Mouse (Mus musculus) right cerebral cortex, postnatal 10 days (tissue): ENCODE measurements around the gene Etl4.
"Not testable (repeated sequence)": the region's sequence is repeated elsewhere in the genome, so short reads cannot be mapped to it uniquely, and the experiment has no call there.

Source experiments
- DNase-seq, 2 experiments: peaks; one replicate each; pipeline ENCODE4 v3.0.0; 2021; ENCODE audit warnings: low spot score in 2 of 2

Gene Etl4

DNA sequence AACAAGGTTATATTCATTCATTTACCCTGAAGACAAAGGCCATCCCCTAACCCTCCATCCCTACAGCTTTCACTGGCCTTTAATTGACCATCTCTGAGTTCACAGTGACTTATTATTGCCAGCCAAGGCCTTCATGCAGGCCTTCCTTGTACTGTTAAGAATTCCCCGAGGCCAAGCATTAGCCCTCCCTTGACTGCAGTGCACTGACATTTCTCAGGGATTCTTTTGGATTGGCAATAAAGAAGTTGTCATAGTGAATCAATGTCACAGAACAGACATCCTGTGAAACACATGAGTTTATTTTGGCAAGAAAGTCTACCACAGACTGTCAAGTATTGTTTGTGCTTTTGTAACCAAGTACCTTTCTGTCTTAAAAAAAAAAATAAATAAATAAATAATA, 257.5 kb downstream of the Etl4 start:
- DNase-seq, result no peak

DNA sequence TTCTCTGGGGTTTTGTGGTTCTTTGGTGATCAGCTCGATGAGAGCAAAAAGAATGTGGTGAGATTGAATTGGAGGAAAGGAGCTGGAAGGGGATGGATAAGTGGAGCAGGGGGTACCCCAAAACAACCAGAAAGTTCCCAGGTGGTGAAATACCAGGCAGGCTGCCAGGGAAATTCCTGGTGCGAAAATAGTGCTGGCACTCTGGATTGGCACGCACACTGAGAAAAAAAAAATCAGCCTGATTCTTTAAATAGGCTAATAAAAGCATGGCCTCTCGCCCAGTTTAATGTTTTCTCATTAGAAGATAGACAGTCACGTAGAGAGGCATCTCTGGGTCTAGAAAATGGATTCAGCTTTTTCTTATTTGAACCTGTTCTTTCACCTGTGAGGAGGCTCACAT, 258.0 kb downstream of the Etl4 start:
- DNase-seq, result peak in 1 of 2 experiments; percentile 25

DNA sequence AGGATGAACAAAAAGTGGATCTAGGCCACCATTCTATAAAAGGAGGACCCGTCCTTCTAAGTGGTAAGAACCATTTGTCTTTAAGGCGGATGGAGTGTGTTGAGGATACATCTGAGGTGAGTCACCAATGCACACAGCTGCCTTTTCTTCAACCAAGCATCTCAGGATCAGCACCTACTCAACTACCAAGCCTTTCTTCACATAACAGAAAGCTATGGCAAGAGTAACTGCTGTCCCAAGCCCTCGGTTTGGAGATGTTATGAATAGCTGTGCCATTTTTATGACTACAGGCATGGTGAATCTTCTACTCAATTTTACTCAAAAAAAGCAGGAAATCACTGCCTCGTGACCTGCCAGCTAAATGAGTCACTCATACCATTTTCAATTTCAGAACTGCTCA, 258.6 kb downstream of the Etl4 start:
- DNase-seq, result no peak

DNA sequence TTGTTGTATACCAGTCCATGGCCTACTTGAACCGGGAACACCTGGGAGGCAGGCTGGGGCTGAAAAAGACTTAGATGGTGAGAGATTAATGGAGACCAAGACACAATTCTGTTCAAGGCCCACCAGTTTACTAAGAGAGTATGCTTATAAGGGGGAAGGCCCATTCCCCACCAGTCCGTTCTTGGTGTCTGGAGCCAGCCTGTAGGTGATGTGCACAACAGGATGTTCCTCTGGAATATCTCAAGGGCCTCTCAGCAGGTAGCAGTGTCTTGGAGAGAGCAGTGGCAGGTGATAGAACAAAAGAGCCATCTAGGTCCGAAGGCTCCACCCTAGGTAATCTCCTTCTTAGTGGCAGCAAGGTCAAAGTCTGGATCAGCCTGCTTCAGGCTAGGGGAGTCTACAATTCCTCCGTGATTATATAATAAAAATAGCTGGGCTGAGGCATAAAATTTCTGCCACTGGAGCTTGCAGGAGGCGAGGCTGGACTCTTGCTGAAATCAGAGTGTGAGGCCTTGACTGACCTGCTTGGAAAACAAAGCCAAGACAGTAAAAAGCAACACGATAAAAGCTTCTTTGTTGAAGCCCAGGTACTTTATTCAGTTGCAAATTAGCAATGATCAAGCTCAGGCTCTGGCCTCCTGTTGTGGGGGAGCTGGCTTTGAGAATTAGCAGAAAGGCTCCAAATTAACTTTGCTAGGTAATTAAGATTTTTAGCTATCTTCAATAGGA, 267.0 kb downstream of the Etl4 start:
- not testable (repeated sequence) for DNase-seq

DNA sequence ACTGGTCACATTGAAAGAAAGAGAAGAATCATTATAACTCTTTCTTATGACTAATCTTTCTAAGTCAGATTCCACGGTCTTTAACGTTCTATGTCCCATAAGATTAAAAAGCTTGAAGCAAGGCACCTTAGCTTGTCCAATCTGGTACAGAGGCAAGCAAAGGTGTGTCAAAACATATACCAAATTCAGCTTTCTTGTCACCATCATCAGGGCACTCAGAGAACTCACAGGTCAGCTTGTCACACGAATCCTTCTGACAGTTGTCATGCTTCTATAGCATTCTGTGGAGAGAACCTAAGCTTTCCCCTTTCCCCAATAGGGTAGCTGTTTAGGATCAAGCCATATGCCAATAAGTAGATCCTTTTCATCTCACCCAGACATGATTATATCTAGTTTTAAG, 267.7 kb downstream of the Etl4 start:
- not testable (repeated sequence) for DNase-seq

DNA sequence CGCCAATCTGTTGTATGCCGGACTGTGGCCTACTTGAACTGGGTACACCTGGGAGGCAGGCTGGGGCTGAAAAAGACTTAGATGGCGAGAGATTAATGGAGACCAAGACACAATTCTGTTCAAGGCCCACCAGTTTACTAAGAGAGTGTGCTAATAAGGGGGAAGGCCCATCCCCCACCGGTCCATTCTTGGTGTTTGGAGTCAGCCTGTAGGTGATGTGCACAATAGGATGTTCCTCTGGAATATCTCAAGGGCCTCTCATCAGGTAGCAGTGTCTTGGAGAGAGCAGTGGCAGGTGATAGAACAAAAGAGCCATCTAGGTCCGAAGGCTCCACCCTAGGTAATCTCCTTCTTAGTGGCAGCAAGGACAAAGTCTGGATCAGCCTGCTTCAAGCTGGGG, 271.0 kb downstream of the Etl4 start:
- DNase-seq, result not testable (repeated sequence)

DNA sequence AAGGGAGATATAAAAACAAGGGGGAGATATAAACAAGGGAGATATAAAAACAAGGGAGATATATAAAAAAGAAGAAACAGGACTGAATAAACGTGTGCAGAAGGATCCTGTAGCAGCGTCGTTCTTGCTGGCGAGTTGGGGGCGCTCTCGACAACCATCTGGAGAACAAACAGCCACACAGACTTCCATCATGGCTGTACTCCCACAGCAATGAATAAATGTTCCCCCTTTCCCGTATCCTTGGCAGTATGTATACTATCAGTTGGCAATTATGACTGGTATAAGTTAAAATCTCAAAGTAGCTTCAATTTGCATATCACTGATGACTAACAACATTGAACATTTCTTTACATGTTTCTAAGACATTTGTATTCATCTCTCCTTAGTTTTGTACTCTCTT, 277.6 kb downstream of the Etl4 start:
- DNase-seq, result not testable (repeated sequence)

DNA sequence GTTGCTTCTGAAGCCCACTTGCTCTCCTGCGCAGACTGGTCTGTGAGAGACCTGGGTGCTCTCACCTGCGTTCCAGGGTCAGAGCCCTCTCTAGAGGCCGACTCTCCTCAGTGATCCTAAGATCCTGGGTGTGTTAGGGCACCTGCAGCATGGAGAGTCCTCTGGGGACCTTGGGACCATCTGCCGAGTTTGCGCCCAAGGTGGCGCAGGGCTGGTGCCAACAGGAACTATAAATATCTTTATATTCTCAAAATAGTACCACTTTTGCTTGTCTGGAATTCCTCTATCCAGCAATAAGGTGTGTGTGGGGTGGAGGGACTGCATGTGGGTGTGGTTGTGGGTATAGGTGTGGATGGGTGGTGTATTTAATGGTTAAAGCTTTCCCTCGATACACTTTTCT, 293.4 kb downstream of the Etl4 start:
- DNase-seq, result no peak

DNA sequence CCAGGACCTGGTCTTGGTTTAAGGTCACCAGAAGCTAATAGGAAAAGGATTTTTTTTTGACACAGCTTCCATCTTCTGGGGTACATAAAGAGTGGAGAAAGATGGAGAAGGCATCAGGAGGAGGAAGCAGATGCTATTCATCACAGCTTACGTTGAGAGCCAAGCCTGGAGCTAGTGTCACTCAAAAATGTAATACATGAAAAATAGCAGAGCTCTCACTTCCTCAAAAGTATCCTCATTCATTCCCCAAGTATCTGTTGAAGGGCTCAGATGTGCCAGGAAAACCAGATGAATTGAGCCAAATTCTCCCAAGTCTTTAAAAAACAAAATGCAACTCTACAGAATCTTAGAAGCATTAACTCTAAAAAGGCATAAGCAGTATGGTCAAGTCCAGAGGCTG, 297.1 kb downstream of the Etl4 start:
- no peak for DNase-seq

DNA sequence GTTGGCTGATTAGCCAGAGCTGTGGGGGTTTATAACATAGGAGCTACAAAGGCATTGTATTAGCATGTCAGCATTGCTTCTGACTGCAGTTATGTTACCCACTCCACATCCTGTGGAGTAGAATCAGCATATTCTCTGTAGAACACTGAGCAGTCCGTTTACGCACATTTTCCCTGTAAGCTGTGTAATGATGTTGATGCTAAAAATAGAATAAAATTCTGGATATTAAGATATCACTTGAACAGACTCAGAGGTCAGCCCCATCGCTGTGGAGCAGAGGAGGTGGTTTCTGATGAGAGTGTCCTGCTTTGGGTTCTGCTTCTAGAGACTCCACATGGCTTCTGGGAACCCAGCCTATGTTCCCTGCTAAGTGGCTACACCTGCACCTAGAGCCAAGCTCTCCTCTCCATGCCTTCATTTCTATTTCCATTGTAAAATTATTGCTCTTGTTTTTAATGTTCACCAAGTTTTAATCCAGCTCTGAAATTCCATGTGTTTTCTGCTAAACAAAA, 299.2 kb downstream of the Etl4 start:
- DNase-seq, result no peak

DNA sequence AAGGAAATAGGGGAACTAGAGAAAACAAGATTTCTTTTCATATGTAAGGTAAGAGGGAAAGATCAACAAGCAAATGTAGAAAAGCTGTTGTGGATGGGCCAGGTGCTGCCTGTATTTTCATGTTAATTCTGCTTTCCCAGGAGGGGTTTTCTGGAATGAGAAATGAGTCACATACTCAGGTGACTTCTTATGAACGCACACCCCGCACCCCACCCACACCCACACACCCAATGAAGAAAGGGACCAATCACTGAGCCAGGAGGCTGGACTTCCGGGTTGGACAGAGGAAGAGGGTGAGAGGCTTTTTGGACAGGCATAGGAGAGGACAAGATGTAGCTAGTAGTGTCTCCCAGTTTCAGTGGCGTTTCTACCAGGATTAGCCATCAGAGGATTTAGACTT, 299.8 kb downstream of the Etl4 start:
- DNase-seq, result no peak

DNA sequence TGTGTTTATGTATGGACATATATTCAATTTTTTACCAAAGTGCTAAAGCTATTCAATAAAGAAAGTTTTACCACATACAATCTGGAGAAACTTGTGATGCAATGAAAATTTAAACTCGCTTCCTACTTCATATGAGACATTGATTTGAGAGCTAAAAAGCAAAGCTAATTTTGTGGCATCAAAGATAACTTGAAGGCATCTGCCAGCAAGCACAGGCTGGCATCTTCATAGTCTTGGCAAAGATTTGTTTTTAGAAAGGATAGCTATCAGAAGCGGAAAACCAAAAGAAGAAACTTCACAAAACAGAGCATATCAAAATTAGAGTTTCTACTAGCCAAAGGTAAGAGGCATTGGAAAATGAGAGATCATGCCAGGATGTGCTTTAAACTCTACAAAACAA, 306.7 kb downstream of the Etl4 start:
- DNase-seq, result peak in 1 of 2 experiments; percentile 39

DNA sequence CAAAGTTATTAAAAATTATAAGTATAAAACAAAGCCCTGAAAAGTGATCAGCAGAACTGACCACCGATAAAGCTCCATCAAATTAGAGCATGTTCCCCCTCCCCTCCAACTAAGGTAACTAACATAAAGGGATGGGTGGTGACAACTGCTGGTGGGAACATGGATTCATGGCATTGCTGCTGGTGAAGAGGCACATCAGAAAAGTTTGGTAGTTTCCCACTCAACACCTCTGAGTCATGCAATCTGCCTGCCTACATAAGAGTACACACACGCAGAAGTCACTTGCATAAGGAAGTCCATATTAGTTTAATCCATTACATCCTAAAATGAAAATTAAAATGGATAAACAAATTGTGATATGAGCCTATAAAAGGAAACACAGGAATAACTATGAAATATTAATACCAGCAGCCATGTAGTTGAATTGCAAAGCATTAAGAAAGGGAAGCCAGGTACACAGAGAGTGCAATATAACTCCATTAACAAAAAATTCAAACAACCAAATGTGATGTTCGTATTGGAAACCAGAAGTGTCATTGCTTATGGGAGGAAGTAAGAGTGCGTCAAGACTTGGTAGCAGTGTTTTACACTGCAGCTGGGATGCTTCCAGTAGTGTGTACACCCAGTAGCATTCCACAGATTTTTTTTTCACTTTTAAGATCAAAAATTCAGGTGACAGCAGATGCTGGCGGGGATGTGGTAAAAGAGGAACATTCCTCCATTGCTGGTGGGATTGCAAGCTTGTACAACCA, 307.3 kb downstream of the Etl4 start:
- DNase-seq, result peak in 1 of 2 experiments; percentile 34

DNA sequence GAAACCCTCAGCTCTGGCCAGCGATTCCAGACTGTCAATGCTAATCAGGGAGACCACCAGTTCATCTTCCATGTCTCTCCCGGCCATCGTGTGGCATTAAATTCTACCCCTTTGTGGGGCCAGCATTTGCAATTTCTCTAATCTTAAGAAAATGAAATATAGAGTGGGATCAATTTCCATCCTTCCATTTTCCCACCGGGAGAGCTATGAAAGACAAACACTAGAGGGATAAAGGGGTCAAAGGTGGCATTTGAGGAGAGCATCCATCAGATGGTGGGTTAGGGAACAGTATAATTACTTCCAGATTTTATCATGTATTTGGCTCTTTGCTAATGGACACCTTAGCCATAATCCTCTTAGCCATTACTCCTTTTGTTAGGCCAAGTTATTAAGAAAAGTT, 321.8 kb downstream of the Etl4 start:
- no peak for DNase-seq

DNA sequence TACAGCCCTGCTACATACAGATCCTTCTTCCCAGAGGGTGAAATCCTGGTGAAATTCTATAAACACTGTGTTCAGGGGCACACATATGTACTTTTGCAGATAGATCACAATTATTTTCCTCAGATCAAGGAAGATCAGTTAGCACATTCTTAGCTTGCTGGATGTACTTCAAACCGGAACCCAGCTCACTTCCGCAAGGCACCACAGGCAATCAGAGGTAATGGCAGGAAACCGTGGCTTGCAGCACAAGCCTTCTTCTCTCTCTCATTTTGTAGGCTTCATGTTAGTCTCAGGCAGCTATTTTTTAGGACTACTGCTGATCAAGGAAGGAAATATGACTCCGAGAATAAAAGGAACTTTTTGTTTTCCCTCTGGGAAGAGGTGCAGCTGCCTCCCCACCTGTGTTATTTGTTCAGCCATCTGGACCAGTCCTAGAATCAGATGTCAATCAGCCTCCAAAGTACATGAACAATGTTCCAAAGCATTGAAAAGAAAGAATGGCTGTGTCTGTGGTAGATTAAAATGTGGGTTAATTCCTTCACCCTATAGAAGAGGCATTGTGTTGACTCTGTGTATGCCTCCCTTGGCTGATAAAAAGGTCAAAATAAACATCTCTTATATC, 338.6 kb downstream of the Etl4 start:
- DNase-seq, result no peak

DNA sequence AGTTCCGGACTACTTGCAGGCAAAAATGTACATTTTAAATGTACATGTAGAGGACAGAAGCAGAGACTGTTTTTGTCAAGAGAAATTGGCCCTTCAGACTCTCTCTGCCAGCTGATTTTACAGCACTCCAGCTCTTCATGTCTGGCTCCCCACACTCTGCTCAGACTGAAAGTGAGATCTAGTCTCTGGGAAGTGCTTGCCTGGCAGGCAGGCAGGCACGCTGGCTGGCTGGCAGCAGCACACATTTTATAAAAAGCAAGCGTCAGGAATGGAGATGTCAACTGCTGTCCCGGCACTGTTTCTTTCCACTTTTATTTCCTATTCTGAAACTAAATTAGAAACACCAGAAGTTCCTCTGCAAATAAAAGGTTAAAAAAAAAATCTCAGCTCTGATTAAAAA, 339.8 kb downstream of the Etl4 start:
- peak; percentile 77 to 86 for DNase-seq

DNA sequence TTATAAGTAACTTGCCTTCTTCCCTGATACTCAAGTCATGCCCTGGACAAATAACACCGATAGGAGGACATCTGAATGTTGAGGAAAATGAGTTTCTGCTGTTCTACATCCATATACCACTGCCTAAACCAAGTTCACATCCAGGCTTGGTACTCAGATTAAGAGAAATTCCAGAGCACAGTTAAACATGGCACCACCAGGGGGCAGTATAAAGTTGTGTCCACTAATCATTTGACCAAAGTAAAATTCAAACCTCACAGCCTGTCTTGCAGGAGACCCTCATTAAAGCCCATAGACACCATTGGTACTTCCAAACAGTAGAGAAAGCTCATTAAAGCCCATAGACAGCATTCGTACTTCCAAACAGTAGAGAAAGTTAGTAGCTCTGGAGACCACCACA, 366.5 kb downstream of the Etl4 start:
- peak; percentile 33 to 49 for DNase-seq

DNA sequence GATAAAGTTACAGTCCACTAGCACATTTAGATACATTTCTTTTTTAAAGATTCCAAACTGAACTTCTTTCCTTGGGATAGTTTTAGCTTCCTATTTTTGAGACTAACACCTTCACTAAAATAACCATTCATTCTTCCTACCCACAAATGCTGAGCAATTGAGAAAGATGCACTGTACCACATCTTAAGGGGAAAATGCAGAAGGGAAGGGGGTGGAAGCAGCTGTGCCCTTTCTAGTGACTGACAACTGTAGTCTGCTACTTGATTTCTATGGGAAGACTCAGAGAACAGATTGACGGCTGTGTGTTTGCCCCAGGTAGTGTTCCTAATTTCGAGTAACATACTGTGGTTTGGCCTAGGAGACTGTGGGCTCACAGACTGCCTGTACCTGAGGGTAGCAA, 372.3 kb downstream of the Etl4 start:
- peak; percentile 29 to 58 for DNase-seq

DNA sequence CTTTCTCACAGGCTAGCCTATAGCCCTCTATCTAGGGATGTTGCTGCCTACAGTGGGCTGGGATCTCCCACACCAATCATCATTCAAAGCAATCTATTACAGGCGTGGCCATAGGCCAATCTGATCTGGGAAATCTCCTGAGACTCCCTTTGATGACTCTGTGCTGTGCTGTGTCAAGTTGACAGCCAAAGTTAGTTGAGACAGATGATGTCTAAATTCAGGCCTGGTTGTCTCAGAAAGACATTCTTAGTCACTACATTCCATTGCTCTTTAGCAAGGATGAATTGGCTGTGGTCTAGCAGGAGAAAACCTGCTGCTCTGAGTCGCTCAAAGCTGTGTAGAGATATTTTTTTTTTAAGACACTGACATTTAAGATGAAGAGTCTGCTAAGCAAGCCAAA, 374.8 kb downstream of the Etl4 start:
- DNase-seq, result peak in 1 of 2 experiments; percentile 32

DNA sequence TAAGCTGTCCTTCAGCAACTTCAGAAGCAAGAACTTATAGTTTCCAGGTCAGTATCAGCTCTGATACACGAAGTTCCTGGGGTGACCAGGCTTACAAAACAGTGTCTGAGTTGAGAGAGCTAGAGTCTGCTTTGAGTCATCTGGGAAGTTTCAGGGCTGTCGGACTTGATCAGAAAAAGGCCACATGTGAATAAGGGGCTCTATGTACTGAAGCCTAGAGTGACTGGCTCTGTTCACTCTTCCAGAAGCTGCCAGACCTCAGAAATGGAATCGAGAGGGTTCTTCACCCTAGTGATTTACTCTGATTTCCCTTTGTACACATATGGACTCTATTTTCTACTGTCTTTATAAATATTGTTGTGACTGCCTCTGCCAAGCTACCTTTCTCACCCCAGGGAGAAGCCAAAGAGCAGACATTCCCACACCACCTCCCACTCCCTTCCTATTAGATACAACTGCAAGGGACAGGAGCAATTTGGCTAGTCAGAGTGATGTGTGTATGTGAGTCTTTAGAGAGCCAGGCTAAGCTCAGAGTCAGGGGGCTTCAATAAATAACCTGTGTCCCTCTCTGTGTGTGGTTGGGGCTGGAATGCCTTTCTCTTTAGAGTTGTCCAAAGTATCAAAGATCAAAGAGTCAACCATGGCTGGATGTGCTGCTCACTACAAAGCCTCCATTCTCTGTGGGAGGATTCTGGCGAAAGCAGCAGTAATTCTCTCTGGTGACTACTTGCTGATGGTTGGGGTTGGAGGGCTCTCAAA, 381.6 kb downstream of the Etl4 start:
- DNase-seq, result no peak

DNA sequence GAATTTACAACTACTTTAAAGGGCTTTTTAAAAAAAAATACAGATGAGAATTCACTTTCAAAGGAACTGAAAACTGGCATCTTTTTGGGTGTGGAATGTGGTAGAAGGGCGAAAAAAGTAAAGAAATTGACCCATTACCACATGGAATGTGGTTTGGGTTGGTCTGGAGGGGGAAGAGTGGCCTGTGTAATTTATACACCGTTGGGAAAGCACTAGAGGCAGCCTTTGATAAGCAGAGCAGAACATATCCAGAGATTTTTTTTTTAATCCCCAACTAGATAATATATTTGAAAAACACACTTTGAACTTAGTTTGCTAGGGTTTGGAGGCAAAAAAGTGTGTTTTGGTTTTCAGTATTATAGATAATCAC, 382.1 kb downstream of the Etl4 start:
- DNase-seq, result no peak

DNA sequence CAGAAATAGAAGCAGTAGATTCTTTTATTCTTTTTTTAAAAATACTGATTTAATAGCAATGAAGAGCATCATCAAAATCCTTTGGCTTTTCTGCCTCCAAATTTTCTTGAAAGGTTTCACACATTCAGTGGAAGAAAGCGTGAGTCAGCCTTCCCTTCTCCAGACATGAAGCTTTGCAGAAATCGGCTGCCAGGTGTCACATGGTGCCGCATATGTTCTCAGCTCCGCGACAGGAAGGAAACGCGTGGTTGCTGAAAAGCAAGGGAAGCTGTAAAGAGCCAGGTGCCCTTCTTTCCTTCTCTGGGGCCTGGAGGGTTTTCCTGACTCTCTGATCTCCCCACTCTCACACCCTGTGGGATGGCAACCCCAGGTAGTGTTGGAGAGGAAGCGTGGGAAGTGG, 383.8 kb downstream of the Etl4 start:
- peak; percentile 76 to 88 for DNase-seq
